Mouse (Mus musculus): Measurements from ENCODE around the gene Lrrc20.

- TF ChIP-seq POLR2A (IDR thresholded peaks at IDR 0.05; ENCODE audit: low read depth, low read length) = no peak
- TF ChIP-seq CTCF (IDR thresholded peaks at IDR 0.05; ENCODE audit: extremely low read depth, insufficient read length, insufficient replicate concordance, low read depth, low read length) = no peak
Observed at GRCm38 (mm10) chr10:61443456-61443855, 32.1 kb upstream of the Lrrc20 start.

Data from small intestine, adult 2 months (tissue).